In the genomic region with DNA sequence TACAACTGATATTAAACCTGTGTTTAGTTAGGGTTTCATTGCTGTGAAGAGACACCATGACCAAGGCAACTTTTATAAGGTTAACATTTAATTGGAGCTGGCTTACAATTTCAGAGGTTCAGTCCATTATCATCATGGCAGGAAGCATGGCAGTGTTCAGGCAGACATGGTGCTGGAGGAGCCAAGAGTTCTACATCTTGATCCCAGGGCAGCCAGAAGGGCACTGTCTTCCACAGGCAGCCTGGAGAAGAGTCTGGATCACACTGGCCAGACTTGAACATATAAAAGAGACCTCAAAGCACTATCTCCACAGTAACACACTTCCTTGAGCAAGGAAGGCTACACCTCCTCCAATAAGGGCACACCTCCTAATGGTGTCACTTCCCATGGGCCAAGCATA, we compare ENCODE assay signal across 15 mouse cellular contexts. TPM values are rescaled to one million over a fixed set of nuclear protein-coding genes. Genes with fewer than 3 reads are reported as not detected.
A peak's percentile ranks its signal among the peaks of the same experiment; 100 is the strongest.
DNase-seq lines count a peak whose midpoint lies in the region; ATAC-seq and TF ChIP-seq lines count a peak whose summit lies in the region.
"Had no signal": no experiment of that assay in that cellular context is flagged by ENCODE, and none has a peak within 500 bp of the region (broad histone marks: within the 10 kb centered on the region; RNA-seq: fewer than 3 reads in every experiment).

No protein-coding gene starts in this region.

- TF ChIP-seq CTCF in kidney, postnatal 0 days (IDR thresholded peaks at IDR 0.05; ENCODE audit: low read depth): no peak
- TF ChIP-seq CTCF in testis, adult 2 months (IDR thresholded peaks at IDR 0.05; ENCODE audit: control insufficient read depth, insufficient read depth, insufficient replicate concordance, low read depth, low read length): no peak

- H3K4me1 ChIP-seq in kidney, embryonic 14.5 days (ENCODE audit: control insufficient read depth, insufficient read depth, low read length): no peaks in the 10 kb centered on the region
- H3K4me1 ChIP-seq in kidney, postnatal 0 days (replicated peaks; ENCODE audit: insufficient read depth, low read length): no peaks in the 10 kb centered on the region
- H3K4me1 ChIP-seq in testis, adult 2 months (ENCODE audit: control insufficient read depth, insufficient read depth, low read length): no peaks in the 10 kb centered on the region
- H3K4me1 ChIP-seq: embryonic facial prominence, embryonic 10.5 days; forebrain, embryonic 13.5 days; heart, embryonic 12.5 days; hindbrain, embryonic 15.5 days had no signal

- ATAC-seq in kidney, embryonic 14.5 days (ENCODE audit: low FRiP score, low TSS enrichment): no peak
- ATAC-seq in kidney, postnatal 0 days (replicated peaks; ENCODE audit: low FRiP score, low read depth): no peak
- ATAC-seq: forebrain, embryonic 13.5 days; forebrain, postnatal 0 days had no signal

- no peak overlapping the region for H3K4me2 ChIP-seq in kidney, embryonic 14.5 days (replicated peaks; ENCODE audit: low read depth, low read length)
- no peak overlapping the region for H3K4me2 ChIP-seq in kidney, postnatal 0 days (ENCODE audit: low read length)
- H3K4me2 ChIP-seq: forebrain, embryonic 13.5 days; heart, embryonic 12.5 days; hindbrain, embryonic 15.5 days had no signal

- peak; percentile 18 for DNase-seq in kidney, adult 18-20 months
- no peak for DNase-seq in kidney, postnatal 0 days (ENCODE audit: low spot score)
- no peak for DNase-seq in kidney, postnatal 10 days
- no peak for DNase-seq in testis, postnatal 10 days (ENCODE audit: low spot score)
- DNase-seq: cerebellum, adult 2 months; cerebellum, postnatal 10 days; forebrain, postnatal 0 days; gastrocnemius, postnatal 36 days; heart, postnatal 36 days had no signal

- H3K9ac ChIP-seq in kidney, embryonic 14.5 days (ENCODE audit: low read depth, low read length): no peak overlapping the region
- no peak overlapping the region for H3K9ac ChIP-seq in kidney, postnatal 0 days (ENCODE audit: low read depth, low read length)
- H3K9ac ChIP-seq: forebrain, embryonic 13.5 days; forebrain, postnatal 0 days; heart, embryonic 12.5 days; hindbrain, embryonic 15.5 days had no signal

- H3K4me3 ChIP-seq in kidney, embryonic 14.5 days (ENCODE audit: low read length): no peak overlapping the region
- H3K4me3 ChIP-seq in kidney, postnatal 0 days (replicated peaks; ENCODE audit: low read depth, low read length): no peak overlapping the region
- H3K4me3 ChIP-seq in testis, adult 2 months (ENCODE audit: control insufficient read depth, low read depth, low read length): no peak overlapping the region
- H3K4me3 ChIP-seq: embryonic facial prominence, embryonic 10.5 days; forebrain, embryonic 13.5 days; heart, embryonic 12.5 days; hindbrain, embryonic 15.5 days had no signal

- no peak for TF ChIP-seq POLR2A in testis, adult 2 months (IDR thresholded peaks at IDR 0.05; ENCODE audit: control insufficient read depth, low read depth, low read length)

- no peaks in the 10 kb centered on the region for H3K9me3 ChIP-seq in kidney, embryonic 14.5 days (ENCODE audit: control insufficient read depth, low read length)
- no peaks in the 10 kb centered on the region for H3K9me3 ChIP-seq in kidney, postnatal 0 days (replicated peaks; ENCODE audit: low read length)
- H3K9me3 ChIP-seq: embryonic facial prominence, embryonic 10.5 days; forebrain, embryonic 13.5 days; heart, embryonic 12.5 days; hindbrain, embryonic 15.5 days had no signal

- no peaks in the 10 kb centered on the region for H3K27me3 ChIP-seq in kidney, embryonic 14.5 days (ENCODE audit: control insufficient read depth, insufficient read depth, low read length)
- H3K27me3 ChIP-seq in kidney, postnatal 0 days (ENCODE audit: insufficient read depth, low read length): no peaks in the 10 kb centered on the region
- no peaks in the 10 kb centered on the region for H3K27me3 ChIP-seq in testis, adult 2 months (ENCODE audit: control insufficient read depth, insufficient read depth, low read length)
- H3K27me3 ChIP-seq: forebrain, embryonic 13.5 days; heart, embryonic 12.5 days; hindbrain, embryonic 15.5 days had no signal

- H3K27ac ChIP-seq in kidney, embryonic 14.5 days (ENCODE audit: low read depth, low read length): no peak overlapping the region
- H3K27ac ChIP-seq in kidney, postnatal 0 days: peak overlapping the region; percentile 25; the same call in 1 of the 2 replicates
- peak overlapping the region; percentile 32; the same call in 1 of the 2 replicates for H3K27ac ChIP-seq in testis, adult 2 months (ENCODE audit: control insufficient read depth, insufficient read depth, low read depth, low read length)
- H3K27ac ChIP-seq: embryonic facial prominence, embryonic 10.5 days; forebrain, embryonic 13.5 days; hindbrain, embryonic 15.5 days had no signal

- peaks cover 29% of the 10 kb centered on the region for H3K36me3 ChIP-seq in kidney, embryonic 14.5 days (ENCODE audit: control insufficient read depth, insufficient read depth, low read length)
- 0 out of 2 replicates have a peak, but pooled peaks cover 5% of the 10 kb centered on the region for H3K36me3 ChIP-seq in kidney, postnatal 0 days (ENCODE audit: insufficient read depth, low read length)
- H3K36me3 ChIP-seq in testis, adult 2 months (ENCODE audit: control insufficient read depth, insufficient read depth, low read length): peaks cover 4% of the 10 kb centered on the region; the same call in 1 of the 2 replicates

RNA-seq across cellular contexts. Expression of gene Actr6, which starts 11.8 kb away (rescaled TPM):
- 36.3 and 48.7 TPM in 2 replicates for polyA plus RNA-seq in kidney, embryonic 14.5 days (2014; fragmentation: Nextera tagmentation; extraction: Ambion mirVana)
- 38.5 and 40.7 TPM in 2 replicates for polyA plus RNA-seq in kidney, postnatal 0 days (2015; fragmentation: Nextera tagmentation; extraction: Ambion mirVana)
- 7.4 and 9.0 TPM in 2 replicates for polyA plus RNA-seq in testis, adult 2 months (2012; rRNA removed)

RNA-seq across cellular contexts. Expression of gene Uhrf1bp1l, which starts 24.5 kb away (rescaled TPM):
- 22.9 and 38.0 TPM in 2 replicates for polyA plus RNA-seq in kidney, embryonic 14.5 days (2014; fragmentation: Nextera tagmentation; extraction: Ambion mirVana)
- 28.3 and 30.9 TPM in 2 replicates for polyA plus RNA-seq in kidney, postnatal 0 days (2015; fragmentation: Nextera tagmentation; extraction: Ambion mirVana)
- polyA plus RNA-seq in testis, adult 2 months (2012; rRNA removed): 43.0 and 43.2 TPM in 2 replicates

RNA-seq across cellular contexts. Expression of gene Scyl2, which starts 34.2 kb away (rescaled TPM):
- polyA plus RNA-seq in kidney, embryonic 14.5 days (2014; fragmentation: Nextera tagmentation; extraction: Ambion mirVana): 9.2 and 16.0 TPM in 2 replicates
- polyA plus RNA-seq in kidney, postnatal 0 days (2015; fragmentation: Nextera tagmentation; extraction: Ambion mirVana): 6.7 and 7.0 TPM in 2 replicates
- 13.1 and 14.8 TPM in 2 replicates for polyA plus RNA-seq in testis, adult 2 months (2012; rRNA removed)
